Mouse (Mus musculus): Measurements from ENCODE around the gene Smoc1. TPM values are rescaled to one million over a fixed set of nuclear protein-coding genes. Genes with fewer than 3 reads are reported as not detected.

Gene Smoc1
- 5.0 TPM in 2 replicates for polyA plus RNA-seq (2012; rRNA removed)

GRCm38 (mm10) chr12:81026277-81026994 lies at the start of gene Smoc1:
TSS of gene Smoc1 (plus strand) at chr12:81026808.
- DNase-seq: no peak
- TF ChIP-seq POLR2A (IDR thresholded peaks at IDR 0.05; ENCODE audit: borderline replicate concordance, extremely low read depth, low read depth, low read length) (no peak), CTCF (IDR thresholded peaks at IDR 0.05; ENCODE audit: insufficient read depth, low read length) (no peak)
- Histone ChIP-seq H3K4me1 (ENCODE audit: control insufficient read depth, insufficient read depth, low read length) (0 out of 2 replicates have a peak, but pooled peaks cover 2% of the 10 kb centered on the region), H3K4me3 (replicated peaks; ENCODE audit: extremely low read depth, low read depth, low read length) (no peak within 1 kb of the TSS)
- WGBS: 7% methylated on average over 39 of the region's 42 CpGs

- under 1% methylated on average over 7 of the region's 7 CpGs for WGBS
- Histone ChIP-seq H3K4me3 (replicated peaks; ENCODE audit: extremely low read depth, low read depth, low read length) (no peak overlapping the region), H3K4me1 (ENCODE audit: control insufficient read depth, insufficient read depth, low read length) (no peaks in the 10 kb centered on the region)
- peak; percentile 94 for TF ChIP-seq CTCF (IDR thresholded peaks at IDR 0.05; ENCODE audit: insufficient read depth, low read length)
- TF ChIP-seq POLR2A (IDR thresholded peaks at IDR 0.05; ENCODE audit: borderline replicate concordance, extremely low read depth, low read depth, low read length): no peak
- DNase-seq: peak; percentile 68
Observed at GRCm38 (mm10) chr12:80982326-80982725, 44.3 kb upstream of the Smoc1 start.

GRCm38 (mm10) chr12:80983695-80984094 lies 42.9 kb upstream of the Smoc1 start:
- no peaks in the 10 kb centered on the region for H3K4me1 ChIP-seq (ENCODE audit: control insufficient read depth, insufficient read depth, low read length)
- no peak for DNase-seq
- no peak for TF ChIP-seq CTCF (IDR thresholded peaks at IDR 0.05; ENCODE audit: insufficient read depth, low read length)
- no peak for TF ChIP-seq POLR2A (IDR thresholded peaks at IDR 0.05; ENCODE audit: borderline replicate concordance, extremely low read depth, low read depth, low read length)
- 67% methylated on average over 9 of the region's 9 CpGs for WGBS
- no peak overlapping the region for H3K4me3 ChIP-seq (replicated peaks; ENCODE audit: extremely low read depth, low read depth, low read length)

GRCm38 (mm10) chr12:80986628-80987027 lies 40.0 kb upstream of the Smoc1 start:
- Histone ChIP-seq H3K4me1 (ENCODE audit: control insufficient read depth, insufficient read depth, low read length) (no peaks in the 10 kb centered on the region), H3K4me3 (replicated peaks; ENCODE audit: extremely low read depth, low read depth, low read length) (no peak overlapping the region)
- TF ChIP-seq CTCF (IDR thresholded peaks at IDR 0.05; ENCODE audit: insufficient read depth, low read length): no peak
- no peak for TF ChIP-seq POLR2A (IDR thresholded peaks at IDR 0.05; ENCODE audit: borderline replicate concordance, extremely low read depth, low read depth, low read length)
- DNase-seq: no peak
- WGBS: 77% methylated on average over 4 of the region's 4 CpGs

GRCm38 (mm10) chr12:80988286-80988685 lies 38.3 kb upstream of the Smoc1 start:
- no peak for TF ChIP-seq POLR2A (IDR thresholded peaks at IDR 0.05; ENCODE audit: borderline replicate concordance, extremely low read depth, low read depth, low read length)
- no peak for TF ChIP-seq CTCF (IDR thresholded peaks at IDR 0.05; ENCODE audit: insufficient read depth, low read length)
- WGBS: 61% methylated on average over 3 of the region's 3 CpGs
- H3K4me1 ChIP-seq (ENCODE audit: control insufficient read depth, insufficient read depth, low read length): no peaks in the 10 kb centered on the region
- DNase-seq: no peak
- H3K4me3 ChIP-seq (replicated peaks; ENCODE audit: extremely low read depth, low read depth, low read length): no peak overlapping the region

- Histone ChIP-seq H3K4me1 (ENCODE audit: control insufficient read depth, insufficient read depth, low read length) (no peaks in the 10 kb centered on the region), H3K4me3 (replicated peaks; ENCODE audit: extremely low read depth, low read depth, low read length) (no peak overlapping the region)
- no peak for TF ChIP-seq POLR2A (IDR thresholded peaks at IDR 0.05; ENCODE audit: borderline replicate concordance, extremely low read depth, low read depth, low read length)
- no peak for TF ChIP-seq CTCF (IDR thresholded peaks at IDR 0.05; ENCODE audit: insufficient read depth, low read length)
- no peak for DNase-seq
- 83% methylated on average over 13 of the region's 13 CpGs for WGBS
Observed at GRCm38 (mm10) chr12:80990901-80991445, 35.6 kb upstream of the Smoc1 start.

- TF ChIP-seq POLR2A (IDR thresholded peaks at IDR 0.05; ENCODE audit: borderline replicate concordance, extremely low read depth, low read depth, low read length) (no peak), CTCF (IDR thresholded peaks at IDR 0.05; ENCODE audit: insufficient read depth, low read length) (no peak)
- 69% methylated on average over 10 of the region's 10 CpGs for WGBS
- Histone ChIP-seq H3K4me1 (ENCODE audit: control insufficient read depth, insufficient read depth, low read length) (no peaks in the 10 kb centered on the region), H3K4me3 (replicated peaks; ENCODE audit: extremely low read depth, low read depth, low read length) (no peak overlapping the region)
- DNase-seq: no peak
Observed at GRCm38 (mm10) chr12:80991806-80992205, 34.8 kb upstream of the Smoc1 start.

GRCm38 (mm10) chr12:80992540-80993122 lies 34.0 kb upstream of the Smoc1 start:
- no peak overlapping the region for H3K4me3 ChIP-seq (replicated peaks; ENCODE audit: extremely low read depth, low read depth, low read length)
- DNase-seq: no peak
- H3K4me1 ChIP-seq (ENCODE audit: control insufficient read depth, insufficient read depth, low read length): no peaks in the 10 kb centered on the region
- no peak for TF ChIP-seq POLR2A (IDR thresholded peaks at IDR 0.05; ENCODE audit: borderline replicate concordance, extremely low read depth, low read depth, low read length)
- TF ChIP-seq CTCF (IDR thresholded peaks at IDR 0.05; ENCODE audit: insufficient read depth, low read length): no peak
- 76% methylated on average over 8 of the region's 8 CpGs for WGBS

- TF ChIP-seq CTCF (IDR thresholded peaks at IDR 0.05; ENCODE audit: insufficient read depth, low read length): no peak
- TF ChIP-seq POLR2A (IDR thresholded peaks at IDR 0.05; ENCODE audit: borderline replicate concordance, extremely low read depth, low read depth, low read length): no peak
- Histone ChIP-seq H3K4me1 (ENCODE audit: control insufficient read depth, insufficient read depth, low read length) (no peaks in the 10 kb centered on the region), H3K4me3 (replicated peaks; ENCODE audit: extremely low read depth, low read depth, low read length) (no peak overlapping the region)
- WGBS: 71% methylated on average over 1 of the region's 1 CpGs
- DNase-seq: no peak
Observed at GRCm38 (mm10) chr12:80993773-80994172, 32.8 kb upstream of the Smoc1 start.
